Mouse (Mus musculus): ENCODE data around the gene Tmem128.

Gene Tmem128

DNA sequence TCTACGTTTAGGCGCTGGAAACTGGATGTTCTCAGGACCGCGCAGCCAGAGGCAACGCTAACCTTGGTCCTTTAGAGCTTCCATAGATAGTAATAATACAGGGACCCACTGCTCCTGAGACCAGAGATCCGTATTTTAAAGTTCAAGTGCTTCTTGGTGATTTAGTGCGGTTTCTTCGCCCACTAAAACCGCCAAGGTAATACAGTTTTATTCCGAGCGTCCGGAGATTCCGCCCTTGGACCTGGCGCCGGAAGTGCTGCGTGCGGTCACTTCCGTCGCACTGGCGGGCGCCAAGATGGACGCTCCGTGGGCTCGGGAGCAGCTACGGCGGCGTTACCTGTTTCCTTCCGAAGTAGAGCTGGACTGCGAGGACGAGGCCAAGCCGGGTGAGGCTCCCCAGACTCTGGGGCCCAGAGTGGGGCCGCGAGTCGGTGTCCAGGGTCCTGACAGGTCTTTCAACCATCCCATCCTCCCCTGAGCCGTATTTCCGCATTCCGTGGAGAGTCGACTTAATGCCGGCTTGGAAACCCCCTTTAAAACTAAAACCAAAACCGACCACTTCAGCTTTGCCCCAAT lies at the start of gene Tmem128:
Gene Tmem128, plus strand, starts transcription at position 79 of the 576 bp plus-strand sequence.
- DNase-seq = peak; percentile 72

DNA sequence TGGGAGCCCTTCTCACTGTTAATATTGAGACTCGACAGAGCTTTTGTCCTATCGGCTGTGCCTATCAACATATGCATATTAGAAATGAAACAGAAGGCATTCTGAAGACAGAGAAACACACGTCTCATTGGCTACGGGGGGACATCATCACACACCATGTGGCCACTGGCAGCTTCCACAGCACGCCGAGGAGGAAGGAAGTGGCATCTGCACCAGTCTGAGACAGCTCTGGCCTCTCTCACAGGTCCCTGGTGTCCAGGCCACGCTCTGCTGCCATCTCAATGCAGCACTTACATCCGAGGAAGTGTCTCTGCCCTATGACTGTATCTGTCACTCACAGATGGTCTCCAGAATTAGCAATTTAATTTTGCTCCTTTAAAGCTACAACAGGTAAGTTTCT lies 48.3 kb upstream of the Tmem128 start:
- DNase-seq = no peak

DNA sequence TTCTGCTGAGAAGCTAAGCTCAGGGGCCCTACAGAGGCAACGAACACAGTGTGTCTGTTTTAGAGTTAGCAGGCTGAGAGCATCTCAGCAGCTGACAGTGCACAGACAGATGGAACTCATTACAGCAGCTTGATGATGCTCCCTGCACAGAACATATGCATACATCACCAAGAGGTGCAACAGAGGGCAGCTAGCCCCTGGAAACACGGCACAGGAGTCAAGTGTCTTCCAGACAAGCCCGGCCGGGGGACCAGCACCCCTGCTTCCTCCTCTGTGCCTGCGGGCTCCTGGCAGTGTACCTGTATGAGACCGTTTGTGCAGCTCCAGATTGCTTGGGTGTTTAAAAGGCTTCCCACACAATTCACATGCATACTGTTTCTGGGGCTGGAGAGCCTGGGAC lies 47.0 kb upstream of the Tmem128 start:
- no peak for DNase-seq

DNA sequence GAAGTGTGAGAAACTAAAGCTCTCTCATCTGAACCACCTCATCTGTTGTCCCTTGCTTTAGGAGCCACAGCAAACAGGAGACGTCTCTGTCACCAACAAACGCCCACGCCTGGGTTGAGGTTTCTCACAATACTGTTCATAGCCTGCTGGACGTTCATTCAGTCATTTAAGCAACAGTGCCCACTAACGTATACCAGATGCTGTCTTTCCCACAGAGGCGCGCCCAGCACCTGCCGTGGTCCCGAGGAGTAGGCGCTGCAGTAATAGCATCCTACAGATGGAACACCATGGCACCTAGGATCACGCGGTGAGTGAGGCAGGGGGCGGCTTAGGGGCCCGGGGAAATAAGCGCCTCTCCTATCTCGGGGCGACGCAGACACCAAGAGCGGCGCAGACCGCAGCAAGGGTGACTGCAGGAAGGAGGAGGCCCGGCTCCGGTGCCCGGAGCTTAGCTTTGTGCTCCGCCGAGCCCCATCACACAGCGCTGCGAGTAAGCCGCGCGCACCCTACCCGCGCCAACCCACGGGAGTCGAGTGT lies 40.1 kb upstream of the Tmem128 start:
- no peak for DNase-seq

DNA sequence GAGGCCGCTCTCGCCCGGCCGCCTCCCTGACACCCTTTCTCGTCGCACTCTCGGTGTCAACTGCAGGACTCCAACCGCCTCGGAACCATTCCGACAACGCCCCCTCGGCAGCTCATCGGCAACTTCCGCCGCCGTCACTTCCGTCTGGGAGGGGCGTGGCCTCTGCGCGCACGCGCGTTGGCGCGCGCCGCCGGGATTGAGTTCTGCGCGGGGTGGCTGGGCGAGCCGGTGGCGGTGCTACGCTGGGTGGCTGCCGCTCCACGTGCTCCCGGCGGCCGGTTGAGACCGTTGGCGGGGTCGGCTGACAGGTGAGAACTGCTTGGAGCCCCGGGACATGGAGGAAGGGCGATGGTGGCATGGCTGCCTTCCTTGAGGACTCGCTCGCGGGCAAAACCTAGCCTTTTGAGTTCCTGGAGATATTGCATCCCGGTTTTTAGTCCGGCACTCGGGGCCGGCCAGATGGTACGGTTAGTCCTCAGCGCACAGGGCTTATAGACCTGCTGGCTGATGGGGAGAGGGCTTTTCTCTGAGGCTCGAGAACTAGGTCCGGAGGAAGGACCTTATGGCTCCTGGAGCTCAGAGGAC lies 39.6 kb upstream of the Tmem128 start, which contains the start of the genes Zbtb49 and Lyar:
Gene Zbtb49, minus strand, starts transcription at position 130 of the 585 bp plus-strand sequence.
Gene Lyar, plus strand, starts transcription at position 143 of the 585 bp plus-strand sequence.
- DNase-seq = peak; percentile 98

DNA sequence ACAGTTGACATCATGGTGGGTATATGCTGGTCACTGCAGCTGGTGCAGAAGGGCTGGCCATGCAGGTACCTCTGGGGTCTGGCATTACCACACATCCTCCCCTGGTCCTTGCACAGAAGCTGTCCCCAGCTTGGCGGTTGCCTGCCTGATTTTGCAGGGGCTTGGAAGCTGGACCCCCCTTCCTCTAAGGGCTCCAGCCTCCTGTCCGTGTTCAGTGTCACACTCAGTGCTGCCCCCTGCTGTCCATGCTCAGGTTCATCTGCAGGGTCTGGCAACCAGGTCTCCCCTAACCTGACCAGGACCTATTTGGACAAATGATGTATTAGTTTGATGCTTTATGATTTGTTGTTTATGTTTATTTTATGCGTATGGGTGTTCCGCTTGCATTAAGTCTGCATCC lies 24.6 kb upstream of the Tmem128 start:
- peak; percentile 83 for DNase-seq

DNA sequence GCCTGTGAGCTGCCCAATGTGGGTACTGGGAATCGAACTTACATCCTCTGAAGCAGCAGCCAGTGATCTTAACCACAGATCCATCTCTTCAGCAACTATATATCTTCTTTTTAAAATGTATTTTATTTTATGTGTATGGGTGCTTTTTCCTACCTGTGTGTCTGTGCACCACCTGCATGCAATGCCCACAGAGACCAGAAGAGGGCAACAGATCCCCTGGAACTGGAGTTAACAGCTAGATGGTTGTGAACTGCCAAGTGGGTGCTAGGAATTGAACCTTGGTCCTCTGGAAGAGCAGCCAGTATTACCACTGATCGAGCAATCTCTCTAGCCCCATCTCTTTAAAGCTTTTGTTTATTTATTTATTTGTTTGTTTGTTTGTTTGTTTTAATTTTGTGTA lies 23.4 kb upstream of the Tmem128 start:
- peak; percentile 46 for DNase-seq

DNA sequence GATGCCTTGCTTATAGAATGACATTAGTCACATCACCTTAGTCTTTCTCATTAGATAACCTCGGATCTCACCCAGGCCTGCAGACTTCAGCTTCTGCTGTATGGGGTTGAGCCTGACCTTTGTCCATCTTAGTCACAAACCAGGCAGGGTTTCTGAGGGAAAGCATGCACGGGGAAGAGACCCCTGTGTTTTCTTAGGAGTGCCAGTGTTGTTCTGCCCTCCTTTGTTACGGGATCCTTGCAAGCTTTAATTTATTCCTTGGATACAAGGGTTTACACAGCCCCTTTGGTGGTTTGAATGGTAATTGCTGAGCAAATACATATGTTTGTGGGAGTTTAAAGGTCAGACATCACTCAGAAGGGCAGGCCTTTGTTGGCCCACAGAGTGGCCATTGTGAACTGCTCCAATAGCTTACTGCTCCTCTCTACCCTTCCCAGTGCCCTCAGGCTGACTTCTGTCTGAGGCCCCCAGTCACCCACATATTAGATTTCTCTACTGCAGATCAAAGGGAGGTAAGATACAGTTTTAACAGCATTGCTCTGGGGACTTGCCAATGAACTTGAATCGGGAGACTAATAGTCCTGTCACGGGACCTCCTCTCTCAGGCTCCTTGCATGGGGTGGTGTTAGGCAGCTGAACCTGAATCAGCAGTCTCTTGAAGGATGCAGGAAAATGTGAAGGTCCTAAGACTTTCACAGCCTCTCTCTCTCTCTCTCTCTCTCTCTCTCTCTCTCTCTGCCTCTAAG lies 19.1 kb upstream of the Tmem128 start:
- no peak for DNase-seq

DNA sequence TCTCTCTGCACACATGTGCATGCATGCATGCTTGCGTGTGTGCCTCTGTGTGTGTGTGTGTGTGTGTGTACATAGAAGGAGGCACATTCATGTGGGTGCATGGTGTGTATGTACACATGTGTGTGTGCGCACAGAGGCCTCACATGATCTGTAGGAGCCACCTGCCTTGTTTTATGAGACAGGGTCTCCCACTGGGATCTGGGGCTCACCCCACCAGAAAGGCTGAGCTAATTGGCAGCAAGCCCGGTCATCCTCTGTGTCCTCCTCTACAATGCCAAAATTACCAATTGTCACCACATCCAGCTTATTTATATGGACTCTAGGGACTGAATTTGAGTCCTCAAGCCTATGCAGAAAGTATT lies 18.5 kb upstream of the Tmem128 start:
- no peak for DNase-seq

DNA sequence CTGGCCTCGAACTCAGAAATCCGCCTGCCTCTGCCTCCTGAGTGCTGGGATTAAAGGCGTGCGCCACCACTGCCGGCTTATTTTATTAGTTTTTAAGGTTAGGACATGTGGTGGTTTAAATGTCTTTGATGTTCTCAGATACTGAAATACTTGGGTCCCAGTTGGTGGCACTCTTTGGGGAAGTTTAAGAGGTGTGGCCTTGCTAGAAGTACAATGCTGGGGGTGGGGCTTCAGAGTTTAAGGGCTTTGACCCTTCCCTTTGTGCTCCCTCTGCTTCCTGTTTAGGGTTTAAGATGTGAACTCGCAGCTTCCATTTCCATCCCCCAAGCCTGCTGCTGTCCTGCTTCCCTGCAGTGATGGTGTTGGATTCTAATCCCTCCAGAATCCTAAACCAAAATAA lies 18.0 kb upstream of the Tmem128 start:
- DNase-seq = no peak

DNA sequence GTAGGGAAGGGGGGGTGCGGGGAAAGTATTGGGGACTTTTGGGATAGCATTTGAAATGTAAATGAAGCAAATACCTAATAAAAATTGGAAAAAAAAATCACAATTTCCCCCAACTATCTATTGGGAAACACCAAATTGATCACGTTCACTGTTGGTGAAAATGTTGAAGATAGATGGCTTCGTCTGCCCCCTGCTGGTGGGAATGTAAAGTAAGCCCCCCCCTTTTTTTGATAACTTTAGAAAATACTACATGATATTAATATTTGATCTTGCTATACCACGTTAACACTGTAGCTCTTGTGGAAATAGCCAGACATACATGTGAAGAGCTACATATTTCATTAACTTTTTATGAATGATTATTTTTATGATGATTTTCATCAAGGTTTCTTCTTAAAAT lies 4.8 kb upstream of the Tmem128 start:
- DNase-seq = peak; percentile 38

DNA sequence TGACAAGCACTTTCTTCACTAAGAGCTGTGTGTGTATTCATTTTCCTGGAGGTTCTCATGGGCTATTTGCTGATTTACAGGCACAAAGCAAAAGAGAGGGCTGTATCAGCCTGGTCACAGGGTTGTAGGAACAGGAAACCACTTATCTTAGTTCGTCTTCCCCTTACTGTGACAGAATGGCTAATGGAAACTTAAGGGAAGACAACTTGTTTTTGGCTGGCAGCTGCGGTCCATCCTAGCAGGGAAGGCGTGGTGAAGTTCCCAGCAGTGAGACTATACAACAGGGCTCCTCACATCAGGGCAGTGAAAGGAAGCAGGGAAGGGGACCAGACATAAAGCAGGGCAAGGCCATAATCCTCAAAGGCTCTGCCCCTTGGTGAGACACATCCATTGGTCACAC lies 4.3 kb upstream of the Tmem128 start:
- DNase-seq = no peak

DNA sequence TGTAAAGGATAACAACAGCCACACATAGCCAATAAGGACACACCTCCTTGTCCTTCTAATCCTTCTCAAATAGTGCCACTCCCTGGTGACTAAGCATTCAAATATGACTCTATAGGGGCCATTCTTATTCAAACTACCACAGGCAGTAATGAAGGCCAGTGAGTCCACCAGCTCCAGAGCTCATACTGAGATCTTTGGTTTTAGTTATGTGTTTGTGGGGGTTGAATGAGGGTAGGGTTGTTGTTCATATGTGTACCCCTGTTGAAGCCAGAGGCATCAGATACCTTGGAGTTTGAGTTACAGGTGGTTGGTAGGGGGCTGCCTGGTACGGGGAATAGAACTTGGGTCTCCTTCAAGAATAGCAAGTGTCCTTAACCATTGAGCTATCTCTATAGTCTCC lies 3.4 kb upstream of the Tmem128 start:
- no peak for DNase-seq

DNA sequence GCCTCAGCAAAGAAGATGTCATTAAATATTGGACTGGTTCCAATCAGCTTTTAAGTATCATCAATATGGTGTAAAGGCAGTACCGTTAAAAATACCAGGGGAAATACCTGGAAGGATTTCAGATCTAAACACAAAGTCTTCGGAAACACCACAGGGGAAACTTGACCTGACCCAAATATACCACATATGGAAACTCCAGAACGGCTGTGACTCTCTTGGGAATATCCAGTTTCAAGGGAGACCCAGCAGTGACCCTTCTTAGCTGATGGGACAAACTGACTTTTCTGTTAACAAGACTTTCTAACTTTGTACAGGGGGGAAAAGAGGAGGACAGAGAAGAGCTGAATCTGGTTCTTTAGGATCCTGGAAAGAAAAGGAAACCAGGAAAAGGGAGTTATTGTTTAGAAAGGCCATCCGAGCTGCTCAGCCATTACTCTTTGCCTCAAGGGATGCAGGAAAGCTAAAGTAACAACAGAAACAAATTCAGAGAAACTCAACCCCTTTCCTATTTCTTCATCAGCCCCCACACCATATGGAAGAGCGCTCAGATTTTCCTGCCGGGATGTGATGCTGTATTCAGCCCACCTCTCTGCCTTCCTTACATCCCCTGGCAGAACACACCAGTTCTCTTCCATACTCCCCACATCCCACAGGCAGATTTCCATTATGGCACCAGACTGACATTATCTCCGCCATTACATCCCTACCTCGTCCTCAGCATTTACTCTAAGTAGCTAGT lies 1.8 kb upstream of the Tmem128 start:
- no peak for DNase-seq

DNA sequence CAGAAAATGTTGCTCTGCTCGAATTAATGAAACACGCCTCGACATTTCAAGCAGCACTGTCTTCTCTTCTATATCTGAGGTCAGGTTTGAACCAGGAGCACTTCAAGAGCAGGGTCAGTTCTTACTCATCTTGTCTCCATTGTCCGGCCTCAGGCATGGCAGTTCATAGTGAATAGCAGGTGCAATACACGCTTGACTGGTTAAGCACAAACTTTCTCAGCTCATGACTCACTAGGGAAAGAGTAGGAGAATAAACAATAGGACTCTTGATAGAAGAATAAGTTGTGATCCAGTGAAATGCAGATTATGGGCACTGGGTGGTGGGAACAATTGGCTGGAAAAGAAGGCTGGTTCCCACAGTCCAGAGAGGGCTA lies 1.2 kb upstream of the Tmem128 start:
- DNase-seq = no peak

DNA sequence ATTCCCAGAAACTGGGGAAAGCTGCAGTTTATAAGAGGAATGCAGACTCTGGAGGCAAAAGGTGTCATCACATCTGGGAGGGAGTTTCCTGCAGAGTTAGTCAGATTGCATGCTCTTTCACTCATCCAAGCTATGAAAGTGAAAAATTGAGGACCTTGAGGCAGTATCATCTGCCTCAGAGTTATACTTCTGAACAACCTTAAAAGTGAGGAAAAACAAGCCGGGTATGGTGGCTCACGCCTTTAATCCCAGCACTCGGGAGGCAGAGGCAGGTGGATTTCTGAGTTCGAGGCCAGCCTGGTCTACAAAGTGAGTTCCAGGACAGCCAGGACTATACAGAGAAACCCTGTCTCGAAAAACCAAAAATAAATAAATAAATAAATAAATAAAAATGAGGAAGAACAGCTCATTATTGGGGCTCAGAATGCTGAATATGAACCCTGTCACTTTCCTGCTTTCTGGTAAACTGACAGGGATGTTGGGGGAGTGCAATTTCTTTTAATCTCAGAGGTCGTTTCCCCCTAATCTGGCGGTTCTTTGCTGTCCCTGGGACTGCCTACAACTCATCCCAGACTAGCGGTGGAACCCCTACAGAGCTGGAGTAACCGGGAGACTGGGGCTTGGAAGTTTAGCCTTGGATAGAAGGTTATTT lies 404 bp upstream of the Tmem128 start:
- DNase-seq = no peak

DNA sequence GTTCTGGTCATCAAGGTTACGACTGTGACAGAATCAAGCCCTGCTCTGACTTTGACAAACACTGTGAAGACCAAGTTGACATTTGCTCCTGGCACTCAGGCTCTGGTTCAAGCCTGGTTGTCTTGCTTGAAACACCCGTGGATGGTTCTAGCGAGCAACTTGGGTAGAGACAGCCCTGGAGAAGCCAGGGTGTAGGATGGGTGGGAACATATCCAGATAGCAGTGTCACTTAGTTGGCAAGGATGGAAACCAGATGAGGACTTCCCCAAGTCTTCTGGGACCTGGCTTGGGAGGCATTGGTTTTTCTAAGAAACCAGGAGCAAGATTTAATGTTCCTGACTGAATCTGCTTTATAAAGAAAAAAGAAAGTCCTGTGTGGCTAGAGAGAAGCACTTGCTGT lies 11.0 kb downstream of the Tmem128 start:
- DNase-seq = no peak

DNA sequence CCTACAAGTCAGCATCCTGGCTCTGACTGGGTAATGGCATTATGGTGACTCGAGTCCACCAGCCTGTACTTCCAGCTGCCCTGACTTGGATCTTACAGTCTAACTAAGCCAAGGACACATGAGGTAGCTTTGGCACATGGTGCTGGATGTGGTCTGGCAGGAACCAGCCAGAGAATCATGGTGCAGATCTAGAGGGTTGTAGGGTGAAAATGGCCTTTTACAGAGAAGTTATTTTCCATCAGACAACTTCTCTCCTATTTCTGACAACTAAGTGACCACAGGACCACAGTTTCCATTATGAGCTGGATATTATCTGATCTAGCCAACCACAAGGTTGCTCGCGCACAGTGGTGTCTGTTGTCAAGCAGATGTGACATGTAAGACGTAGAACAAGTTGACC lies 13.8 kb downstream of the Tmem128 start:
- DNase-seq = no peak

DNA sequence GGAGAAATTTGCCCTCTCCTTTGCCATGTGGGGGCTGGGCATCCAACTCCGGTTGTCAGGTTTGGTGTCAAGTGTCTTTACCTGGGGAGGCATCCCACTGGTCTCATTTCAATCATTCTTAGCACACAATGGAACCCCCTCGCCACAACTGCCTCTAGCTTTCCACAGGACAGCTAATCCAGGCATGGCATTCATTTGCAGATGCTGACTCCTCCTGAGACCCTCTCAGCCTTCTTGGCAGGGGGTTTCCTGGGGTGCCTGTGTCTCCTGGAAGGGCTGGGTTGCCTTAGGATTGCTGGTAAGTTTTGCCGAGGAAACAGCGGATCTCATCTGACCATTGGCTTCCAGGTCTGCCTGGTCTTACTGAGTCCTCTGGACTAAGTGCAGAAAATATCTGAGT lies 15.8 kb downstream of the Tmem128 start, which contains the start of gene Otop1:
Gene Otop1, plus strand, starts transcription at position 202 of the 400 bp plus-strand sequence.
- DNase-seq = no peak

DNA sequence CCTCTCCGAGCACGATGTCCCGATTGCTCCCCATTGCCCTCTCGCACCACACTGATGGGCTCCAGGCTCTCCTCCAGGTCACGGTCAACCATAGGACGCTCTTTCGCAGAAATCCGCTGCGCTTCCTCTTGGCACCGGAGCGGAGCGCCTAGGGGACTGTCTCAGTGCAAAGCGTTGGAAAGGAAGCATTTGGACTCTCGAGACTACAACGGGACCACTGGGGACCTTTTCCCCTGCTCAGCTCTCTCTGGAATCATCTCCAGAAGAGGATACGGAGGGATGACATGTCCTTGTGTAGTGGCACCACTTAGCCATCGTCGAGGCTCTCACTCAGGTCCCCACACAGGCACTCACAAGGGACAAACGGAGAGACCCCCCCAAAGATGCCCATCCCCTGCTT lies 16.5 kb downstream of the Tmem128 start:
- DNase-seq = no peak

DNA sequence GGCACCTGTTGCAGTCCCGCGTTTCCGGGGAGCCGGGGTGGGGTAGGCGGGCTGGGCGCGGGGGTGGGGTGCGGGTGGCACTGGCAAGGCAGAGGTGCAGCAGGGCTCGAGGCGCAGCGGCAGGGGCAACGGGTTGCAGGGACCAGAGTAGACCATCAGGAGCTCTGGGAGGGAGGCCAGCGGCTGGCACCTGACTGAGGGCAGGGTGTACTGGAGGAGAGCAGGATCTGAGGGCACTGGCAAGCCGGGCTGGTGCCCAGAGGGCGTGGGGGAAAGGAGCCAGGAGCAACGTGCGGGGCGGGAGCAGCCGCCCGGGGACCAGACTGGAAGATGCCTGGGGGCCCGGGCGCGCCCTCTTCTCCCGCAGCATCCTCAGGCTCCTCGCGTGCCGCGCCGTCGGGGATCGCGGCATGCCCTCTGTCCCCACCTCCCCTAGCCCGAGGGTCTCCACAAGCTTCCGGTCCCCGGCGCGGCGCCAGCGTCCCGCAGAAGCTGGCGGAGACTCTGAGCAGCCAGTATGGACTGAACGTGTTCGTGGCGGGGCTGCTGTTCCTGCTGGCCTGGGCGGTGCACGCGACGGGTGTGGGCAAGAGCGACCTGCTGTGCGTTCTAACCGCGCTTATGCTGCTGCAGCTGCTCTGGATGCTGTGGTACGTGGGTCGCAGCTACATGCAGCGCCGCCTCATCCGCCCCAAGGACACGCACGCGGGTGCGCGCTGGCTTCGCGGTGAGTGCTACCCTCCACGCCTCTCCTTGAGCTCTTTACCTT lies 17.3 kb downstream of the Tmem128 start:
- DNase-seq = peak; percentile 27
